Mouse (Mus musculus): ENCODE measurements around the gene Mplkip. TPM values are rescaled to one million over a fixed set of nuclear protein-coding genes. Genes with fewer than 3 reads are reported as not detected.

Gene Mplkip
- total and polyA plus RNA-seq, 3 experiments: 20.1 to 39.1 TPM; not detected in 1

DNA sequence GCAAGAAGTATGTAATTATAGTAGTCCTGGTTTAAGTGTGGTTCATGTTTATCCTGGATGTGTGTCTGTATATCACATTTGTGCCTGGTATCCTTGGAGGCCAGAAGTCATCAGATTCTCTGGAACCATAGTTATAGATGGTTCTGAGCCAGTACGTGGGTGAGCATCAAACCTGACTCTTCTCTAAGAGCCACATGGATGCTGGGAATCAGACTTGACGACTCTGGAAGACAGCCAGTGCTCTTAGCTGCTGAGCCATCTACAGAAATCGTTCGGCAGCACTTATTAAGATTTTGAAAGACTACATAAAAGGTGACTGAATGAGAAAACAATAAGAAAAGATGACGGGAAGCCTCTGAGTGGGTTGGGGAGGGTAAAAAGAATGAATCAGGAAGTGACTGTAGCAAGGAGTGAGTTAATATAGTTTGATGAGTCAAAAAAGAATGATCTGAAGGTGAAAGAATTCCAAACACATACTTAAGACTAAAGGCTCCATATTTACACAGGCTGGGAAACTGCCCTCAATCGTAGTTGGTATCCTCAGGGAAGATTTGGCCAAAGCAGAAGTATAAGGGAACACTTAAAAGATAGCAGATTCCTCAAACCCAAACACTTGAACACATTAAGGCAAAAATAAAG, 10.3 kb downstream of the Mplkip start:
- TF ChIP-seq MAFK (IDR thresholded peaks at IDR 0.05; ENCODE audit: borderline replicate concordance, low read depth, low read length): no peak
- no peak for TF ChIP-seq ZC3H11A (IDR thresholded peaks at IDR 0.05; ENCODE audit: low read depth, low read length)
- TF ChIP-seq E2F4 (IDR thresholded peaks at IDR 0.05; ENCODE audit: borderline replicate concordance, low read depth, low read length): no peak
- no peak for TF ChIP-seq MYB (IDR thresholded peaks at IDR 0.05; ENCODE audit: low read depth, low read length)
- TF ChIP-seq ZNF384 (IDR thresholded peaks at IDR 0.05; ENCODE audit: low read depth, low read length): no peak
- no peak for TF ChIP-seq MXI1 (IDR thresholded peaks at IDR 0.05; ENCODE audit: low read depth, low read length)
- no peak for DNase-seq (ENCODE audit: low read depth, low spot score)
- Histone ChIP-seq H3K9me3 (replicated peaks; ENCODE audit: insufficient read depth, low read length) (no peaks in the 10 kb centered on the region), H3K27ac (ENCODE audit: control insufficient read depth, low read depth, low read length) (no peak overlapping the region), H3K27me3 (ENCODE audit: control insufficient read depth in 1 of 2, insufficient read depth in 2 of 2, low read length in 2 of 2) (no peaks in the 10 kb centered on the region), H3K36me3 (ENCODE audit: control insufficient read depth in 1 of 2, insufficient read depth in 2 of 2, low read length in 2 of 2) (peaks cover 0 to 21% of the 10 kb centered on the region in 2 experiments; a peak in 3 of 4 replicates), H3K4me1 (ENCODE audit: control insufficient read depth in 1 of 2, insufficient read depth in 2 of 2, low read length in 2 of 2) (peaks cover 8 to 15% of the 10 kb centered on the region in 2 experiments), H3K9ac (ENCODE audit: control insufficient read depth, low read depth, low read length, poor library complexity, severe bottlenecking) (no peak overlapping the region), H3K4me3 (ENCODE audit: control insufficient read depth in 1 of 2, insufficient read depth in 1 of 2, low read depth in 2 of 2, low read length in 2 of 2) (no peak overlapping the region), H3K79me2 (ENCODE audit: control insufficient read depth, insufficient read depth, low read length, poor library complexity) (peaks cover 18% of the 10 kb centered on the region)

GRCm38 (mm10) chr13:17708784-17709311, 13.9 kb downstream of the Mplkip start:
- Histone ChIP-seq H3K9ac (ENCODE audit: control insufficient read depth, low read depth, low read length, poor library complexity, severe bottlenecking) (no peak overlapping the region), H3K27ac (ENCODE audit: control insufficient read depth, low read depth, low read length) (no peak overlapping the region), H3K4me3 (ENCODE audit: control insufficient read depth in 1 of 2, insufficient read depth in 1 of 2, low read depth in 2 of 2, low read length in 2 of 2) (no peak overlapping the region), H3K36me3 (ENCODE audit: control insufficient read depth in 1 of 2, insufficient read depth in 2 of 2, low read length in 2 of 2) (peaks cover 0 to 5% of the 10 kb centered on the region in 2 experiments), H3K27me3 (ENCODE audit: control insufficient read depth in 1 of 2, insufficient read depth in 2 of 2, low read length in 2 of 2) (no peaks in the 10 kb centered on the region), H3K79me2 (ENCODE audit: control insufficient read depth, insufficient read depth, low read length, poor library complexity) (peaks cover 1% of the 10 kb centered on the region; the same call in 1 of the 2 replicates), H3K9me3 (replicated peaks; ENCODE audit: insufficient read depth, low read length) (no peaks in the 10 kb centered on the region), H3K4me1 (ENCODE audit: control insufficient read depth in 1 of 2, insufficient read depth in 2 of 2, low read length in 2 of 2) (peaks cover 0 to 2% of the 10 kb centered on the region in 2 experiments; a peak in 1 of 4 replicates)
- DNase-seq (ENCODE audit: low read depth, low spot score): no peak
- TF ChIP-seq CHD2 (IDR thresholded peaks at IDR 0.05; ENCODE audit: low read length) (no peak), BHLHE40 (IDR thresholded peaks at IDR 0.05; ENCODE audit: borderline replicate concordance, low read depth, low read length) (no peak), TCF12 (IDR thresholded peaks at IDR 0.05; ENCODE audit: low read depth, low read length) (no peak), ELF1 (IDR thresholded peaks at IDR 0.05; ENCODE audit: low read depth, low read length) (no peak), HCFC1 (IDR thresholded peaks at IDR 0.05; ENCODE audit: low read depth, low read length) (no peak), RCOR1 (IDR thresholded peaks at IDR 0.05; ENCODE audit: low read depth, low read length) (no peak), GABPA (IDR thresholded peaks at IDR 0.05; ENCODE audit: low read depth, low read length) (no peak), MAX (IDR thresholded peaks at IDR 0.05; ENCODE audit: low read length) (no peak), MYB (IDR thresholded peaks at IDR 0.05; ENCODE audit: low read depth, low read length) (no peak), ZNF384 (IDR thresholded peaks at IDR 0.05; ENCODE audit: low read depth, low read length) (no peak), TAL1 (IDR thresholded peaks at IDR 0.05; ENCODE audit: low read length) (no peak), GATA1 (IDR thresholded peaks at IDR 0.05; ENCODE audit: low read depth, low read length) (no peak)
